Mouse (Mus musculus) liver, embryonic 14.5 days (tissue): ENCODE measurements at regions not wholly inside any gene's neighbourhood (a gene's known extent, or its start where the extent isn't known, plus 50 kb on each side); places are given as distances from the start of the nearest gene placed in this dataset.

ENCODE experiments used
- ATAC-seq: fragments of 200-750 bp; cut with Nextera tagmentation; 2 replicates; pipeline ENCODE4 v1.8.0; 2017; ENCODE audit warnings: moderate number of reproducible peaks, mild to moderate bottlenecking, moderate library complexity; ENCODE audit not compliant: insufficient read depth
- DNase-seq, 3 experiments: peaks; one replicate each; pipeline ENCODE4 v3.0.0-alpha.2; 2012 to 2013; ENCODE audit warnings: low read depth in 3 of 3, low spot score in 3 of 3
- H3K27ac ChIP-seq: fragments of 300-500 bp; sonication (generic); 2 replicates; pipeline ENCODE4 v1.5.1; 2014; ENCODE audit warnings: moderate library complexity, mild to moderate bottlenecking, control low read depth, inconsistent platforms
- H3K27me3 ChIP-seq: fragments of 300-500 bp; sonication (generic); 2 replicates; pipeline ENCODE4 v1.6.1; 2014; ENCODE audit warnings: mild to moderate bottlenecking, low read length, moderate library complexity; ENCODE audit not compliant: control insufficient read depth, insufficient read depth
- H3K36me3 ChIP-seq: fragments of 300-500 bp; sonication (generic); replicated peaks from 2 replicates; pipeline ENCODE4 v1.6.1; 2014; ENCODE audit warnings: low read depth; ENCODE audit not compliant: control insufficient read depth, insufficient read depth
- H3K4me1 ChIP-seq, 2 experiments: fragments of 200-500 bp in 1 of 2; fragments of 300-500 bp in 1 of 2; sonication (generic) in 1 of 2; replicated peaks; 2 replicates each; pipeline ENCODE4 v1.6.1; 2012 to 2014; ENCODE audit warnings: antibody characterized with exemption in 1 of 2, inconsistent platforms in 1 of 2, low read length in 1 of 2; ENCODE audit not compliant: control insufficient read depth in 2 of 2, insufficient read depth in 2 of 2
- H3K4me2 ChIP-seq: fragments of 300-500 bp; sonication (generic); 2 replicates; pipeline ENCODE4 v1.6.1; 2014; ENCODE audit warnings: low read depth, mild to moderate bottlenecking, control low read depth, moderate library complexity
- H3K4me3 ChIP-seq, 2 experiments: fragments of 200-500 bp in 1 of 2; fragments of 300-500 bp in 1 of 2; sonication (generic) in 1 of 2; 2 replicates each; pipeline ENCODE4 v1.5.1; 2012 to 2014; ENCODE audit warnings: low read depth in 2 of 2, low read length in 2 of 2, mild to moderate bottlenecking in 2 of 2, control low read depth in 1 of 2, inconsistent platforms in 1 of 2, moderate library complexity in 1 of 2; ENCODE audit not compliant: insufficient read depth in 1 of 2
- H3K9ac ChIP-seq: fragments of 300-500 bp; sonication (generic); replicated peaks from 2 replicates; pipeline ENCODE4 v1.6.1; 2014; ENCODE audit warnings: mild to moderate bottlenecking, control low read depth, moderate library complexity
- H3K9me3 ChIP-seq: fragments of 300-500 bp; sonication (generic); 2 replicates; pipeline ENCODE4 v1.6.1; 2016; ENCODE audit warnings: low read length, mixed read lengths; ENCODE audit not compliant: control insufficient read depth
- CTCF ChIP-seq: IDR thresholded peaks from 2 replicates; pipeline ENCODE4 v1.5.1; 2016; ENCODE audit warnings: antibody characterized with exemption, low read depth, control low read depth
- EP300 ChIP-seq: IDR thresholded peaks from 2 replicates; pipeline ENCODE4 v1.6.1; 2016; ENCODE audit warnings: antibody characterized with exemption, low read depth
- WGBS: fragments of 180-500 bp; shearing (Covaris S2); extraction: QIAGEN DNeasy Blood & Tissue Kit; methylation state at CpG from one replicate; pipeline ENCODE4 v1.1.7; 2014; ENCODE audit not compliant: insufficient replicate concordance; 5-methylcytosine and 5-hydroxymethylcytosine counted together

GRCm38 (mm10) chr15:5335528-5336268 is 91.7 kb upstream of the Ptger4 start:
- Histone ChIP-seq H3K27me3 (no peaks in the 10 kb centered on the region), H3K9me3 (no peaks in the 10 kb centered on the region), H3K4me1 (no peaks in the 10 kb centered on the region), H3K4me3 (no peak overlapping the region), H3K36me3 (no peaks in the 10 kb centered on the region), H3K4me2 (no peak overlapping the region), H3K27ac (no peak overlapping the region), H3K9ac (no peak overlapping the region)
- DNase-seq (no peak), ATAC-seq (no peak)
- TF ChIP-seq CTCF = no peak
- 31% methylated on average over 6 of the region's 6 CpGs for WGBS

- Histone ChIP-seq H3K9me3 (no peaks in the 10 kb centered on the region), H3K4me1 (no peaks in the 10 kb centered on the region), H3K36me3 (no peaks in the 10 kb centered on the region), H3K4me3 (no peak overlapping the region), H3K27me3 (no peaks in the 10 kb centered on the region), H3K4me2 (no peak overlapping the region), H3K9ac (no peak overlapping the region), H3K27ac (no peak overlapping the region)
- 66% methylated on average over 4 of the region's 4 CpGs for WGBS
- TF ChIP-seq EP300 = no peak
- no peak for TF ChIP-seq CTCF
- no peak for DNase-seq
- no peak for ATAC-seq
Measured at GRCm38 (mm10) chr15:5326996-5327395, 83.0 kb upstream of the Ptger4 start.

GRCm38 (mm10) chr15:5321691-5322090 is 77.7 kb upstream of the Ptger4 start:
- no peaks in the 10 kb centered on the region for H3K9me3 ChIP-seq
- H3K9ac ChIP-seq = no peak overlapping the region
- H3K27ac ChIP-seq = no peak overlapping the region
- H3K4me3 ChIP-seq = no peak overlapping the region
- H3K27me3 ChIP-seq = no peaks in the 10 kb centered on the region
- no peak for TF ChIP-seq EP300
- TF ChIP-seq CTCF = no peak
- H3K4me1 ChIP-seq = no peaks in the 10 kb centered on the region
- H3K4me2 ChIP-seq = no peak overlapping the region
- H3K36me3 ChIP-seq = no peaks in the 10 kb centered on the region
- DNase-seq (no peak), ATAC-seq (no peak)

- H3K27me3 ChIP-seq = no peaks in the 10 kb centered on the region
- no peak for DNase-seq
- no peak for ATAC-seq
- TF ChIP-seq EP300 (no peak), CTCF (no peak)
- H3K9me3 ChIP-seq = no peaks in the 10 kb centered on the region
- H3K27ac ChIP-seq = no peak overlapping the region
- no peak overlapping the region for H3K4me2 ChIP-seq
- no peaks in the 10 kb centered on the region for H3K4me1 ChIP-seq
- H3K9ac ChIP-seq = no peak overlapping the region
- 65% methylated on average over 6 of the region's 6 CpGs for WGBS
- H3K36me3 ChIP-seq = no peaks in the 10 kb centered on the region
- H3K4me3 ChIP-seq = no peak overlapping the region
Measured at GRCm38 (mm10) chr15:5312231-5312630, 68.2 kb upstream of the Ptger4 start.

GRCm38 (mm10) chr15:5310035-5310434 is 66.0 kb upstream of the Ptger4 start:
- no peaks in the 10 kb centered on the region for H3K4me1 ChIP-seq
- TF ChIP-seq EP300 (no peak), CTCF (no peak)
- ATAC-seq (no peak), DNase-seq (no peak)
- no peaks in the 10 kb centered on the region for H3K36me3 ChIP-seq
- no peaks in the 10 kb centered on the region for H3K9me3 ChIP-seq
- no peak overlapping the region for H3K27ac ChIP-seq
- H3K4me2 ChIP-seq = no peak overlapping the region
- no peak overlapping the region for H3K4me3 ChIP-seq
- H3K27me3 ChIP-seq = no peaks in the 10 kb centered on the region
- WGBS = 68% methylated on average over 3 of the region's 3 CpGs
- no peak overlapping the region for H3K9ac ChIP-seq
